Mouse (Mus musculus) heart, adult 2 months (tissue): ENCODE data around the gene Gm37240.

Experiments used
- CTCF ChIP-seq: fragments of 200-600 bp; IDR thresholded peaks from 2 replicates; pipeline ENCODE4 v1.8.1; 2022; ENCODE audit warnings: antibody characterized with exemption, mild to moderate bottlenecking, moderate library complexity
- EP300 ChIP-seq: fragments of 200-500 bp; IDR thresholded peaks from 2 replicates; pipeline ENCODE4 v1.6.1; 2011; ENCODE audit warnings: low read depth, low read length, control low read depth; ENCODE audit not compliant: insufficient read depth
- POLR2A ChIP-seq: fragments of 200-500 bp; IDR thresholded peaks from 2 replicates; pipeline ENCODE4 v1.6.1; 2011; ENCODE audit warnings: mild to moderate bottlenecking, low read depth, low read length, control low read depth; ENCODE audit not compliant: insufficient read depth

GRCm38 (mm10) chr3:84450651-84451050, 1436.7 kb downstream of the Gm37240 start:
- TF ChIP-seq EP300 (no peak), POLR2A (no peak), CTCF (no peak)
